In genomic region chr2:167462954-167463353, GRCm38 (mm10) we compare ENCODE assay signal across 9 mouse cellular contexts. TPM values are rescaled to one million over a fixed set of nuclear protein-coding genes. Genes with fewer than 3 reads are reported as not detected.
DNase-seq lines count a peak whose midpoint lies in the region; ATAC-seq and TF ChIP-seq lines count a peak whose summit lies in the region.
"Had no signal": no experiment of that assay in that cellular context is flagged by ENCODE, and none has a peak within 500 bp of the region (broad histone marks: within the 10 kb centered on the region; RNA-seq: fewer than 3 reads in every experiment).

No protein-coding gene starts in this region.

- H3K27ac ChIP-seq in layer of hippocampus, adult 2 months, result no peak overlapping the region
- H3K27ac ChIP-seq in embryonic facial prominence, embryonic 14.5 days (replicated peaks; ENCODE audit: low read depth, low read length), result no peak overlapping the region
- H3K27ac ChIP-seq in hindbrain, embryonic 15.5 days (replicated peaks), result no peak overlapping the region
- H3K27ac ChIP-seq in liver, embryonic 13.5 days, result no peak overlapping the region
- H3K27ac ChIP-seq: embryonic facial prominence, embryonic 12.5 days had no signal

- peak; percentile 72 for ATAC-seq in embryonic facial prominence, embryonic 14.5 days (ENCODE audit: low read depth)
- peak; percentile 71; the same call in 1 of the 2 replicates for ATAC-seq in hindbrain, embryonic 15.5 days (ENCODE audit: low FRiP score, low read depth)
- ATAC-seq in liver, embryonic 13.5 days (ENCODE audit: low read depth), result peak; percentile 72

- H3K4me1 ChIP-seq in embryonic facial prominence, embryonic 14.5 days (ENCODE audit: control insufficient read depth, insufficient read depth, low read length), result no peaks in the 10 kb centered on the region
- no peaks in the 10 kb centered on the region for H3K4me1 ChIP-seq in hindbrain, embryonic 15.5 days (replicated peaks)
- peaks cover 10% of the 10 kb centered on the region for H3K4me1 ChIP-seq in liver, embryonic 13.5 days (replicated peaks)
- H3K4me1 ChIP-seq: embryonic facial prominence, embryonic 12.5 days had no signal

- no peak overlapping the region for H3K4me3 ChIP-seq in layer of hippocampus, adult 2 months
- no peak overlapping the region for H3K4me3 ChIP-seq in embryonic facial prominence, embryonic 14.5 days (ENCODE audit: low read depth, low read length)
- no peak overlapping the region for H3K4me3 ChIP-seq in hindbrain, embryonic 15.5 days
- H3K4me3 ChIP-seq in liver, embryonic 13.5 days (replicated peaks), result no peak overlapping the region
- H3K4me3 ChIP-seq: embryonic facial prominence, embryonic 12.5 days had no signal

- peak; percentile 90 for TF ChIP-seq CTCF in layer of hippocampus, adult 2 months (conservative IDR thresholded peaks at IDR 0.05)

- WGBS in embryonic facial prominence, embryonic 14.5 days, result 63% methylated on average over 6 of the region's 6 CpGs
- WGBS in hindbrain, embryonic 15.5 days, result 66% methylated on average over 6 of the region's 6 CpGs
- 63% methylated on average over 6 of the region's 6 CpGs for WGBS in liver, embryonic 13.5 days (ENCODE audit: insufficient replicate concordance)

- H3K9me3 ChIP-seq in embryonic facial prominence, embryonic 14.5 days (ENCODE audit: control insufficient read depth, low read length), result no peaks in the 10 kb centered on the region
- no peaks in the 10 kb centered on the region for H3K9me3 ChIP-seq in hindbrain, embryonic 15.5 days
- no peaks in the 10 kb centered on the region for H3K9me3 ChIP-seq in liver, embryonic 13.5 days (replicated peaks)
- H3K9me3 ChIP-seq: embryonic facial prominence, embryonic 12.5 days had no signal

- H3K9ac ChIP-seq in embryonic facial prominence, embryonic 14.5 days (ENCODE audit: low read depth, low read length), result no peak overlapping the region
- no peak overlapping the region for H3K9ac ChIP-seq in hindbrain, embryonic 15.5 days
- no peak overlapping the region for H3K9ac ChIP-seq in liver, embryonic 13.5 days
- H3K9ac ChIP-seq: embryonic facial prominence, embryonic 12.5 days had no signal

- H3K4me2 ChIP-seq in embryonic facial prominence, embryonic 14.5 days (ENCODE audit: low read depth, low read length), result no peak overlapping the region
- no peak overlapping the region for H3K4me2 ChIP-seq in hindbrain, embryonic 15.5 days
- H3K4me2 ChIP-seq in liver, embryonic 13.5 days, result no peak overlapping the region
- H3K4me2 ChIP-seq: embryonic facial prominence, embryonic 12.5 days had no signal

- DNase-seq in layer of hippocampus, adult 2 months (ENCODE audit: low spot score in 2 of 2), result no peak
- no peak for DNase-seq in layer of hippocampus, adult 8-10 months (ENCODE audit: low spot score in 2 of 2)
- DNase-seq in adrenal gland, postnatal 36 days, result peak; percentile 79 to 84
- peak; percentile 52 for DNase-seq in embryonic facial prominence, embryonic 14.5 days (ENCODE audit: low spot score)
- peak; percentile 57 for DNase-seq in liver, embryonic 13.5 days
- peak; percentile 74 for DNase-seq in retina, embryonic 14.5 days (ENCODE audit: low spot score)
- no peak for DNase-seq in left cerebral cortex, adult 9 months (ENCODE audit: low spot score in 2 of 2)

- H3K27me3 ChIP-seq in embryonic facial prominence, embryonic 14.5 days (replicated peaks; ENCODE audit: control insufficient read depth, insufficient read depth, low read length), result no peaks in the 10 kb centered on the region
- H3K27me3 ChIP-seq in hindbrain, embryonic 15.5 days, result no peaks in the 10 kb centered on the region
- H3K27me3 ChIP-seq in liver, embryonic 13.5 days, result no peaks in the 10 kb centered on the region
- H3K27me3 ChIP-seq: embryonic facial prominence, embryonic 12.5 days had no signal

- H3K36me3 ChIP-seq in embryonic facial prominence, embryonic 14.5 days (ENCODE audit: control insufficient read depth, insufficient read depth, low read length), result peaks cover 35% of the 10 kb centered on the region; the same call in 1 of the 2 replicates
- H3K36me3 ChIP-seq in hindbrain, embryonic 15.5 days, result peaks cover 14% of the 10 kb centered on the region; the same call in 1 of the 2 replicates
- H3K36me3 ChIP-seq in liver, embryonic 13.5 days, result peaks cover 73% of the 10 kb centered on the region

RNA-seq across cellular contexts. Expression of gene Rnf114, which starts 29.5 kb away (rescaled TPM):
- total RNA-seq in layer of hippocampus, adult 2 months (2021), result 10 to 100 TPM; 50.9 to 51.6 TPM
- total RNA-seq in layer of hippocampus, adult 8-10 months (2022), result 10 to 100 TPM; 52.1 to 56.4 (median 52.9) TPM
- 10 to 100 TPM; 77.1 to 87.6 TPM for total RNA-seq in adrenal gland, postnatal 36 days (2021)
- 65.3 and 75.0 TPM in 2 replicates for polyA plus RNA-seq in embryonic facial prominence, embryonic 14.5 days (2014; fragmentation: Nextera tagmentation; extraction: Ambion mirVana)
- 112 and 115 TPM in 2 replicates for polyA plus RNA-seq in hindbrain, embryonic 15.5 days (2015; fragmentation: Nextera tagmentation; extraction: Ambion mirVana)
- polyA plus RNA-seq in liver, embryonic 13.5 days (2015; fragmentation: Nextera tagmentation; extraction: Ambion mirVana), result 32.5 and 33.2 TPM in 2 replicates

RNA-seq across cellular contexts. Expression of gene Spata2, which starts 29.7 kb away (rescaled TPM):
- 10 to 100 TPM; 80.9 to 82.4 TPM for total RNA-seq in layer of hippocampus, adult 2 months (2021)
- total RNA-seq in layer of hippocampus, adult 8-10 months (2022), result 10 to 100 TPM; 70.1 to 86.1 (median 77.0) TPM
- 10 to 100 TPM; 39.8 to 43.3 TPM for total RNA-seq in adrenal gland, postnatal 36 days (2021)
- 13.0 and 14.2 TPM in 2 replicates for polyA plus RNA-seq in embryonic facial prominence, embryonic 14.5 days (2014; fragmentation: Nextera tagmentation; extraction: Ambion mirVana)
- 30.7 and 33.4 TPM in 2 replicates for polyA plus RNA-seq in hindbrain, embryonic 15.5 days (2015; fragmentation: Nextera tagmentation; extraction: Ambion mirVana)
- 7.0 and 9.4 TPM in 2 replicates for polyA plus RNA-seq in liver, embryonic 13.5 days (2015; fragmentation: Nextera tagmentation; extraction: Ambion mirVana)

RNA-seq across cellular contexts. Expression of gene Slc9a8, which starts 41.4 kb away (rescaled TPM):
- 10 to 100 TPM; 33.2 to 34.5 TPM for total RNA-seq in layer of hippocampus, adult 2 months (2021)
- total RNA-seq in layer of hippocampus, adult 8-10 months (2022), result 10 to 100 TPM; 31.5 to 39.0 (median 35.7) TPM
- total RNA-seq in adrenal gland, postnatal 36 days (2021), result 10 to 100 TPM; 37.4 to 38.3 TPM
- 13.6 and 17.8 TPM in 2 replicates for polyA plus RNA-seq in embryonic facial prominence, embryonic 14.5 days (2014; fragmentation: Nextera tagmentation; extraction: Ambion mirVana)
- polyA plus RNA-seq in hindbrain, embryonic 15.5 days (2015; fragmentation: Nextera tagmentation; extraction: Ambion mirVana), result 20.9 TPM in 2 replicates
- 12.0 and 13.4 TPM in 2 replicates for polyA plus RNA-seq in liver, embryonic 13.5 days (2015; fragmentation: Nextera tagmentation; extraction: Ambion mirVana)

Comparison
In these comparisons a context has a peak if more than half of its experiments do, and no peak if none do; other contexts are left out.
1. DNase-seq: peak in adrenal gland, postnatal 36 days (2 of 2), embryonic facial prominence, embryonic 14.5 days (single experiment), liver, embryonic 13.5 days (single experiment) and retina, embryonic 14.5 days (single experiment); none in layer of hippocampus, adult 2 months (0 of 2), layer of hippocampus, adult 8-10 months (0 of 2) and left cerebral cortex, adult 9 months (0 of 2).
2. Peak in every context shown above with its lines, with median percentiles within 50 percentile points of each other: ATAC-seq.